Mouse (Mus musculus): ENCODE measurements around the gene H13. TPM values are rescaled to one million over a fixed set of nuclear protein-coding genes. Genes with fewer than 3 reads are reported as not detected.
A peak's percentile ranks its signal among the peaks of the same experiment; 100 is the strongest.

Gene H13
- polyA plus RNA-seq, 1 experiment from 2014 or later, result 98.1 TPM

GRCm38 (mm10) chr2:152678302-152678701 is 9.0 kb downstream of the H13 start:
- ATAC-seq (ENCODE audit: insufficient read depth) (no peak; the same call in 1 of the 2 replicates), DNase-seq (peak; percentile 83)
- H3K27ac ChIP-seq (ENCODE audit: low read depth), result no peak overlapping the region
- no peak overlapping the region for H3K4me2 ChIP-seq
- peak; percentile 77 for TF ChIP-seq CTCF (IDR thresholded peaks at IDR 0.05; ENCODE audit: low read depth)
- H3K9ac ChIP-seq, result no peak overlapping the region
- H3K9me3 ChIP-seq (ENCODE audit: low read depth, low read length), result no peaks in the 10 kb centered on the region
- H3K4me3 ChIP-seq (ENCODE audit: low read depth, low read length), result no peak overlapping the region
- WGBS, result 48% methylated on average over 3 of the region's 3 CpGs
- H3K36me3 ChIP-seq (ENCODE audit: insufficient read depth), result peaks cover 96% of the 10 kb centered on the region
- H3K4me1 ChIP-seq (ENCODE audit: insufficient read depth), result no peaks in the 10 kb centered on the region
- H3K27me3 ChIP-seq (ENCODE audit: insufficient read depth, low read length), result no peaks in the 10 kb centered on the region

GRCm38 (mm10) chr2:152678925-152679324 is 9.7 kb downstream of the H13 start:
- no peak overlapping the region for H3K9ac ChIP-seq

GRCm38 (mm10) chr2:152679701-152680355 is 10.6 kb downstream of the H13 start:
- DNase-seq, result no peak
- 83% methylated on average over 8 of the region's 8 CpGs for WGBS
- TF ChIP-seq CTCF (IDR thresholded peaks at IDR 0.05; ENCODE audit: low read depth), result no peak
- ATAC-seq (ENCODE audit: insufficient read depth), result no peak
- H3K9me3 ChIP-seq (ENCODE audit: low read depth, low read length), result no peaks in the 10 kb centered on the region
- H3K36me3 ChIP-seq (ENCODE audit: insufficient read depth), result peaks cover 98% of the 10 kb centered on the region
- no peak overlapping the region for H3K4me2 ChIP-seq
- no peaks in the 10 kb centered on the region for H3K4me1 ChIP-seq (ENCODE audit: insufficient read depth)
- H3K9ac ChIP-seq, result no peak overlapping the region
- no peak overlapping the region for H3K27ac ChIP-seq (ENCODE audit: low read depth)
- no peaks in the 10 kb centered on the region for H3K27me3 ChIP-seq (ENCODE audit: insufficient read depth, low read length)
- no peak overlapping the region for H3K4me3 ChIP-seq (ENCODE audit: low read depth, low read length)

More at GRCm38 (mm10) chr2:152678925-152679324, 9.7 kb downstream of the H13 start:
- DNase-seq, result no peak
- H3K27me3 ChIP-seq (ENCODE audit: insufficient read depth, low read length), result no peaks in the 10 kb centered on the region
- no peak overlapping the region for H3K4me2 ChIP-seq
- no peak for ATAC-seq (ENCODE audit: insufficient read depth)
- TF ChIP-seq CTCF (IDR thresholded peaks at IDR 0.05; ENCODE audit: low read depth), result no peak
- H3K36me3 ChIP-seq (ENCODE audit: insufficient read depth), result peaks cover 97% of the 10 kb centered on the region
- no peaks in the 10 kb centered on the region for H3K4me1 ChIP-seq (ENCODE audit: insufficient read depth)
- H3K4me3 ChIP-seq (ENCODE audit: low read depth, low read length), result no peak overlapping the region
- H3K27ac ChIP-seq (ENCODE audit: low read depth), result no peak overlapping the region
- no peaks in the 10 kb centered on the region for H3K9me3 ChIP-seq (ENCODE audit: low read depth, low read length)
- WGBS, result 83% methylated on average over 5 of the region's 5 CpGs

DNA sequence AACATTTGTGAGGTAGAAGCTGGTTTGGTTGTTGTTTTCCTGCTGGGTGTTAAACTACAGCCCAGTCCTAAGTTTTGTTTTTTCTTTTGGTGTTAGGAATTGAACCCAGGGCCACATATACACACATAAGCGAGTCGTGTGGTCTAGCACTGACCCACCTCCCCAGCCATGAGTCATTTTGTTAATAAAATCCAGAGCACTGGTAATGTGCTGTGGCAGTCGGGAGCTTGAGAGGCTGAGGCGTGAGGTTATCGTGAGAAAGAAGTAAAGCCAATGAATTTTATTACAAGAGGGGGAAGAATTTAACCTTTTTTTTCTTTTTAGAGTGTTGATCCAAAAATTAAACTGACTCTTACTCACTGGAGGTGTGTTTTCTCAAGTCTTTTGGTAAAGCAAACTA is 13.8 kb downstream of the H13 start:
- H3K27me3 ChIP-seq (ENCODE audit: insufficient read depth, low read length), result no peaks in the 10 kb centered on the region
- no peak overlapping the region for H3K27ac ChIP-seq (ENCODE audit: low read depth)
- H3K9me3 ChIP-seq (ENCODE audit: low read depth, low read length), result peaks cover 11% of the 10 kb centered on the region; the same call in 1 of the 2 replicates
- no peak overlapping the region for H3K9ac ChIP-seq
- DNase-seq, result no peak
- WGBS, result 86% methylated on average over 5 of the region's 5 CpGs
- no peak for TF ChIP-seq CTCF (IDR thresholded peaks at IDR 0.05; ENCODE audit: low read depth)
- peaks cover 98% of the 10 kb centered on the region for H3K36me3 ChIP-seq (ENCODE audit: insufficient read depth)
- H3K4me1 ChIP-seq (ENCODE audit: insufficient read depth), result 0 out of 2 replicates have a peak, but pooled peaks cover 4% of the 10 kb centered on the region
- H3K4me3 ChIP-seq (ENCODE audit: low read depth, low read length), result no peak overlapping the region
- ATAC-seq (ENCODE audit: insufficient read depth), result no peak
- H3K4me2 ChIP-seq, result no peak overlapping the region

DNA sequence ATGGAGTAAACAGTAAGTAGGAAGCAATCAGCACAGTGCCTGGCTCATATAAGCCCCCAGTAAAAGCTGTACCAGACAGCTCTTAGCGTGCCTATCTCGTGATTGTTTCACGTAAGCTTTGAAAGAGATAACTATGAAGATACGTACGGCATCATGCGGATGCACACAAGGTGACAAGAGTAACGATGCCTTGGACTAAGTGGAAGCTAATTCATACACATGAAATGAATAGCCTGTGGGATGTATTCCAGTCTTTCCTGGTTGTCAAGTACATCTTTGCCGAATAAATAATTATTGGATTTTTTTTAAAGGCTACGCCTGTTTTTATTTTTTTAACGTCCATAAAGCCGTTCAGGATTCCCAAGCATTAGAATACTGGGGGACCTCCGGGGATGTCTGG is 17.1 kb downstream of the H13 start:
- no peak for DNase-seq
- H3K27me3 ChIP-seq (ENCODE audit: insufficient read depth, low read length), result no peaks in the 10 kb centered on the region
- no peak for TF ChIP-seq CTCF (IDR thresholded peaks at IDR 0.05; ENCODE audit: low read depth)
- peaks cover 11% of the 10 kb centered on the region; the same call in 1 of the 2 replicates for H3K9me3 ChIP-seq (ENCODE audit: low read depth, low read length)
- peak overlapping the region; percentile 72; the same call in 1 of the 2 replicates for H3K27ac ChIP-seq (ENCODE audit: low read depth)
- H3K36me3 ChIP-seq (ENCODE audit: insufficient read depth), result peaks cover 97% of the 10 kb centered on the region
- peak overlapping the region; percentile 49 for H3K4me3 ChIP-seq (ENCODE audit: low read depth, low read length)
- H3K4me2 ChIP-seq, result peak overlapping the region; percentile 54
- H3K4me1 ChIP-seq (ENCODE audit: insufficient read depth), result 0 out of 2 replicates have a peak, but pooled peaks cover 4% of the 10 kb centered on the region
- WGBS, result 56% methylated on average over 12 of the region's 12 CpGs
- ATAC-seq (ENCODE audit: insufficient read depth), result peak; percentile 16; the same call in 1 of the 2 replicates
- H3K9ac ChIP-seq, result peak overlapping the region; percentile 23; the same call in 1 of the 2 replicates

DNA sequence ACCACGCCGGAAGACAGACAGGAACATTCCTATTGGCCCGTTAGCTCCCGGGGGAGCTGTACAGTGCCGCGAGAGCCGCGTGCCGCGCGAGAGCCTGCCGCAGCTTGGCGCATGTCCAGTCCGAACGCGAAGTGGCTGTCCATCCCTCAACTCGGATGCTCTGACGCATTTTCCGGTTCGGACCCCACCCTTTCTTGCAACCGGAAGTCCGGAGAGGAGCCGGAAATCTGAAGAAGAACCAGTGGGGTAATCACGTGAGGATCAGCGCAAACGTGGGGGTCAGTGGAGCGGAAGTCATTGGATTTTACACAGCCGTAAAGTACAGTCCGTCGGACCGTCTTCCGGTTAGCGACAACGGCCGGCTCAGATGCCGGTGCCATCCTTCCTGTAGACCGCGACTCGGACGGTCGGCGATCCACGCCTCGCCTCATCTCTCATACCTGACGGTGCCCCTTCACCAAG is 17.6 kb downstream of the H13 start, which contains the start of gene Mcts2:
TSS of gene Mcts2 (plus strand) at position 230 of the 462 bp plus-strand sequence.
- Histone ChIP-seq H3K36me3 (ENCODE audit: insufficient read depth) (peaks cover 93% of the 10 kb centered on the region), H3K4me3 (ENCODE audit: low read depth, low read length) (peak within 1 kb of the TSS; percentile 49), H3K9me3 (ENCODE audit: low read depth, low read length) (peaks cover 11% of the 10 kb centered on the region; the same call in 1 of the 2 replicates), H3K9ac (peak within 1 kb of the TSS; percentile 52), H3K4me1 (ENCODE audit: insufficient read depth) (0 out of 2 replicates have a peak, but pooled peaks cover 4% of the 10 kb centered on the region), H3K4me2 (peak within 1 kb of the TSS; percentile 69), H3K27me3 (ENCODE audit: insufficient read depth, low read length) (no peaks in the 10 kb centered on the region), H3K27ac (ENCODE audit: low read depth) (peak within 1 kb of the TSS; percentile 72; the same call in 1 of the 2 replicates)
- DNase-seq (peak; percentile 97), ATAC-seq (ENCODE audit: insufficient read depth) (peak; percentile 97)
- 50% methylated on average over 45 of the region's 45 CpGs for WGBS
- TF ChIP-seq CTCF (IDR thresholded peaks at IDR 0.05; ENCODE audit: low read depth), result no peak

DNA sequence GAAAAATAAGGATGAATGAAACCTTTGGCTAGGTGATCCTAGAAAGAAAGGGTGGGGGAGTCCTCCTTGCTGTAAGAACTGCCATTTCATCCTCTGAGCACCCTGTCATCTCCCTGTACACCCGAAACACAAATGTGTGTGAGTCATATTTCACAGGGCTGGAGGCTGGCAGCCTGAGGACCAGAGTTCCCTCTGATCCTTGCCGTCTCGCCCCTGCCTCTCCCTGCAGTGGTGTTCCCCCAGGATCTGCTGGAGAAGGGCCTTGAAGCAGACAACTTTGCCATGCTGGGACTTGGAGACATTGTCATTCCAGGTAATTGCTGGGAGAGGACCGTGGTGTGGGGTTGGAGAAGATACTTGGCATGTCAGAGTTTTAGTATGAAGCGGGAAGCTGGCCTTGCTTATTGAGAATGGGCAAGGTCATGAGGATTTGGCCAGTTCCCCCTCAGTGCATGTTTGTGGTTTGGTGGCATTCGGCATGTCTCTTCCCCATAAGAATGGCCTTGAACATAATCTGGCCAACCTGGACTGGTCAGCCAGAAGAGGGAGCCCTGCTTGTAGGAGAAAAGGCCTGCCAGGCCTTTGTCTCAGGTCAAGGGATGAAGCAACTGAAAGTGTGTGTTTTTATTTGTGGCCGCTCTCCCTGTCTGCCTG is 22.4 kb downstream of the H13 start:
- Histone ChIP-seq H3K4me1 (ENCODE audit: insufficient read depth) (peaks cover 7% of the 10 kb centered on the region; the same call in 1 of the 2 replicates), H3K9ac (no peak overlapping the region), H3K9me3 (ENCODE audit: low read depth, low read length) (0 out of 2 replicates have a peak, but pooled peaks cover 6% of the 10 kb centered on the region), H3K27ac (ENCODE audit: low read depth) (no peak overlapping the region), H3K27me3 (ENCODE audit: insufficient read depth, low read length) (no peaks in the 10 kb centered on the region), H3K4me2 (no peak overlapping the region), H3K36me3 (ENCODE audit: insufficient read depth) (peaks cover 70% of the 10 kb centered on the region), H3K4me3 (ENCODE audit: low read depth, low read length) (no peak overlapping the region)
- TF ChIP-seq CTCF (IDR thresholded peaks at IDR 0.05; ENCODE audit: low read depth), result peak; percentile 56
- WGBS, result 69% methylated on average over 7 of the region's 7 CpGs
- DNase-seq (peak; percentile 58), ATAC-seq (ENCODE audit: insufficient read depth) (no peak)

Data from lung, embryonic 14.5 days (tissue).